Mouse (Mus musculus) hindbrain, embryonic 14.5 days (tissue): ENCODE data around the gene Gtf2h5. TPM values are rescaled to one million over a fixed set of nuclear protein-coding genes. Genes with fewer than 3 reads are reported as not detected.

Experiments used
- ATAC-seq: fragments of 200-750 bp; cut with Nextera tagmentation; 2 replicates; pipeline ENCODE4 v1.8.0; 2017; ENCODE audit warnings: moderate number of reproducible peaks, mild to moderate bottlenecking, moderate TSS enrichment, moderate library complexity; ENCODE audit not compliant: low FRiP score
- DNase-seq: peaks from one replicate; pipeline ENCODE4 v3.0.0-alpha.2; 2015; ENCODE audit warnings: low spot score
- H3K27ac ChIP-seq: fragments of 300-500 bp; sonication (generic); 2 replicates; pipeline ENCODE4 v1.5.1; 2014; ENCODE audit warnings: mild to moderate bottlenecking, moderate library complexity
- H3K27me3 ChIP-seq: fragments of 300-500 bp; sonication (generic); 2 replicates; pipeline ENCODE4 v1.6.1; 2014; ENCODE audit warnings: mild to moderate bottlenecking, low read length, mixed read lengths; ENCODE audit not compliant: control insufficient read depth, insufficient read depth
- H3K36me3 ChIP-seq: fragments of 300-500 bp; sonication (generic); replicated peaks from 2 replicates; pipeline ENCODE4 v1.6.1; 2014; ENCODE audit not compliant: control insufficient read depth, insufficient read depth
- H3K4me1 ChIP-seq: fragments of 300-500 bp; sonication (generic); replicated peaks from 2 replicates; pipeline ENCODE4 v1.6.1; 2014; ENCODE audit warnings: antibody characterized with exemption, low read length, mixed read lengths; ENCODE audit not compliant: control insufficient read depth, insufficient read depth
- H3K4me2 ChIP-seq: fragments of 300-500 bp; sonication (generic); replicated peaks from 2 replicates; pipeline ENCODE4 v1.6.1; 2014; ENCODE audit warnings: mild to moderate bottlenecking, moderate library complexity
- H3K4me3 ChIP-seq: fragments of 300-500 bp; sonication (generic); replicated peaks from 2 replicates; pipeline ENCODE4 v1.5.1; 2014; ENCODE audit warnings: mild to moderate bottlenecking, low read length
- H3K9ac ChIP-seq: fragments of 300-500 bp; sonication (generic); 2 replicates; pipeline ENCODE4 v1.6.1; 2014
- H3K9me3 ChIP-seq: fragments of 300-500 bp; sonication (generic); 2 replicates; pipeline ENCODE4 v1.6.1; 2016; ENCODE audit warnings: low read length; ENCODE audit not compliant: control insufficient read depth
- WGBS: fragments of 180-500 bp; shearing (Covaris S2); extraction: QIAGEN DNeasy Blood & Tissue Kit; methylation state at CpG from one replicate; pipeline ENCODE4 v1.1.7; 2014; 5-methylcytosine and 5-hydroxymethylcytosine counted together
- polyA plus RNA-seq: library from polyadenylated mRNA; unstranded; fragments of >200 nt; fragmentation: Nextera tagmentation; extraction: Ambion mirVana; gene quantifications from 2 replicates; pipeline ENCODE4 v1.2.1, GENCODE M21; 2014

Gene Gtf2h5
- polyA plus RNA-seq, 1 experiment from 2014 or later: 214 TPM

- no peaks in the 10 kb centered on the region for H3K9me3 ChIP-seq
- H3K4me3 ChIP-seq: no peak overlapping the region
- peaks cover 84% of the 10 kb centered on the region for H3K36me3 ChIP-seq
- H3K4me2 ChIP-seq: no peak overlapping the region
- H3K4me1 ChIP-seq: no peaks in the 10 kb centered on the region
- no peak overlapping the region for H3K27ac ChIP-seq
- no peak for ATAC-seq
- WGBS: 94% methylated on average over 2 of the region's 2 CpGs
- H3K27me3 ChIP-seq: no peaks in the 10 kb centered on the region
- no peak for DNase-seq
- H3K9ac ChIP-seq: no peak overlapping the region
Observed at GRCm38 (mm10) chr17:6066021-6066420, 13.6 kb upstream of the Gtf2h5 start.

GRCm38 (mm10) chr17:6067613-6068012 lies 12.0 kb upstream of the Gtf2h5 start:
- H3K4me3 ChIP-seq: no peak overlapping the region
- H3K27ac ChIP-seq: no peak overlapping the region
- no peak overlapping the region for H3K4me2 ChIP-seq
- no peaks in the 10 kb centered on the region for H3K27me3 ChIP-seq
- no peak overlapping the region for H3K9ac ChIP-seq
- no peak for DNase-seq
- no peaks in the 10 kb centered on the region for H3K4me1 ChIP-seq
- ATAC-seq: no peak
- H3K9me3 ChIP-seq: no peaks in the 10 kb centered on the region
- H3K36me3 ChIP-seq: peaks cover 88% of the 10 kb centered on the region
- 97% methylated on average over 7 of the region's 7 CpGs for WGBS

GRCm38 (mm10) chr17:6069866-6070265 lies 9.7 kb upstream of the Gtf2h5 start:
- Histone ChIP-seq H3K36me3 (peaks cover 81% of the 10 kb centered on the region), H3K27me3 (no peaks in the 10 kb centered on the region), H3K4me3 (no peak overlapping the region), H3K4me1 (no peaks in the 10 kb centered on the region), H3K9me3 (no peaks in the 10 kb centered on the region), H3K27ac (no peak overlapping the region), H3K4me2 (no peak overlapping the region), H3K9ac (no peak overlapping the region)
- 97% methylated on average over 6 of the region's 6 CpGs for WGBS
- DNase-seq (no peak), ATAC-seq (no peak)

- H3K4me3 ChIP-seq: no peak overlapping the region
- no peaks in the 10 kb centered on the region for H3K9me3 ChIP-seq
- DNase-seq: no peak
- no peak for ATAC-seq
- H3K9ac ChIP-seq: no peak overlapping the region
- H3K27ac ChIP-seq: no peak overlapping the region
- WGBS: 89% methylated on average over 7 of the region's 7 CpGs
- no peaks in the 10 kb centered on the region for H3K27me3 ChIP-seq
- peaks cover 51% of the 10 kb centered on the region for H3K36me3 ChIP-seq
- H3K4me1 ChIP-seq: peaks cover 9% of the 10 kb centered on the region; the same call in 1 of the 2 replicates
- no peak overlapping the region for H3K4me2 ChIP-seq
Observed at GRCm38 (mm10) chr17:6073405-6073804, 6.2 kb upstream of the Gtf2h5 start.

GRCm38 (mm10) chr17:6083323-6083890 lies 3.8 kb downstream of the Gtf2h5 start:
- 91% methylated on average over 5 of the region's 5 CpGs for WGBS
- Histone ChIP-seq H3K9me3 (no peaks in the 10 kb centered on the region), H3K36me3 (peaks cover 49% of the 10 kb centered on the region), H3K4me1 (peaks cover 20% of the 10 kb centered on the region), H3K4me3 (no peak overlapping the region), H3K27me3 (no peaks in the 10 kb centered on the region), H3K4me2 (no peak overlapping the region), H3K9ac (no peak overlapping the region), H3K27ac (no peak overlapping the region)
- DNase-seq: no peak
- no peak for ATAC-seq

GRCm38 (mm10) chr17:6091604-6092003 lies 12.0 kb downstream of the Gtf2h5 start:
- Histone ChIP-seq H3K4me1 (no peaks in the 10 kb centered on the region), H3K27me3 (no peaks in the 10 kb centered on the region), H3K9me3 (no peaks in the 10 kb centered on the region), H3K27ac (no peak overlapping the region), H3K36me3 (peaks cover 14% of the 10 kb centered on the region; the same call in 1 of the 2 replicates), H3K4me2 (no peak overlapping the region), H3K4me3 (no peak overlapping the region), H3K9ac (no peak overlapping the region)
- ATAC-seq (no peak), DNase-seq (no peak)
- WGBS: 93% methylated on average over 6 of the region's 6 CpGs

- ATAC-seq: no peak
- DNase-seq: no peak
- no peak overlapping the region for H3K4me2 ChIP-seq
- H3K36me3 ChIP-seq: no peaks in the 10 kb centered on the region
- H3K27me3 ChIP-seq: no peaks in the 10 kb centered on the region
- H3K27ac ChIP-seq: no peak overlapping the region
- no peaks in the 10 kb centered on the region for H3K4me1 ChIP-seq
- no peak overlapping the region for H3K9ac ChIP-seq
- H3K4me3 ChIP-seq: no peak overlapping the region
- H3K9me3 ChIP-seq: no peaks in the 10 kb centered on the region
Observed at GRCm38 (mm10) chr17:6095579-6095978, 16.0 kb downstream of the Gtf2h5 start.

GRCm38 (mm10) chr17:6097884-6098283 lies 18.3 kb downstream of the Gtf2h5 start:
- no peaks in the 10 kb centered on the region for H3K36me3 ChIP-seq
- H3K4me3 ChIP-seq: no peak overlapping the region
- H3K4me2 ChIP-seq: no peak overlapping the region
- 26% methylated on average over 4 of the region's 4 CpGs for WGBS
- no peaks in the 10 kb centered on the region for H3K9me3 ChIP-seq
- no peak overlapping the region for H3K27ac ChIP-seq
- no peak overlapping the region for H3K9ac ChIP-seq
- ATAC-seq (no peak), DNase-seq (peak; percentile 78)
- no peaks in the 10 kb centered on the region for H3K27me3 ChIP-seq
- no peaks in the 10 kb centered on the region for H3K4me1 ChIP-seq

- Histone ChIP-seq H3K9me3 (no peaks in the 10 kb centered on the region), H3K4me3 (no peak overlapping the region), H3K27me3 (no peaks in the 10 kb centered on the region), H3K4me2 (no peak overlapping the region), H3K36me3 (no peaks in the 10 kb centered on the region), H3K27ac (no peak overlapping the region), H3K9ac (no peak overlapping the region), H3K4me1 (no peaks in the 10 kb centered on the region; the same call in 1 of the 2 replicates)
- DNase-seq (no peak), ATAC-seq (no peak)
- WGBS: 88% methylated on average over 3 of the region's 3 CpGs
Observed at GRCm38 (mm10) chr17:6102287-6102686, 22.7 kb downstream of the Gtf2h5 start.

GRCm38 (mm10) chr17:6103566-6103965 lies 24.0 kb downstream of the Gtf2h5 start:
- Histone ChIP-seq H3K4me1 (peaks cover 8% of the 10 kb centered on the region), H3K9ac (no peak overlapping the region), H3K27me3 (no peaks in the 10 kb centered on the region), H3K36me3 (no peaks in the 10 kb centered on the region), H3K4me2 (no peak overlapping the region), H3K27ac (no peak overlapping the region), H3K4me3 (no peak overlapping the region), H3K9me3 (no peaks in the 10 kb centered on the region)
- 86% methylated on average over 6 of the region's 6 CpGs for WGBS
- ATAC-seq (no peak), DNase-seq (no peak)
